In genomic region chr16:95970841-95971240, GRCm38 (mm10) we compare ENCODE assay signal across 26 mouse cellular contexts. TPM values are rescaled to one million over a fixed set of nuclear protein-coding genes. Genes with fewer than 3 reads are reported as not detected.
A peak's percentile ranks its signal among the peaks of the same experiment; 100 is the strongest.
DNase-seq lines count a peak whose midpoint lies in the region; ATAC-seq lines count a peak whose summit lies in the region.
"Had no signal": no experiment of that assay in that cellular context is flagged by ENCODE, and none has a peak within 500 bp of the region (broad histone marks: within the 10 kb centered on the region; RNA-seq: fewer than 3 reads in every experiment).

No protein-coding gene starts in this region.

- H3K4me2 ChIP-seq in forebrain, embryonic 14.5 days (ENCODE audit: low read length): no peak overlapping the region
- no peak overlapping the region for H3K4me2 ChIP-seq in forebrain, embryonic 15.5 days (replicated peaks)
- no peak overlapping the region for H3K4me2 ChIP-seq in midbrain, embryonic 15.5 days
- H3K4me2 ChIP-seq: forebrain, embryonic 13.5 days; heart, embryonic 12.5 days; heart, embryonic 15.5 days; hindbrain, embryonic 13.5 days had no signal

- no peaks in the 10 kb centered on the region for H3K4me1 ChIP-seq in forebrain, embryonic 14.5 days (ENCODE audit: control insufficient read depth, insufficient read depth, low read length)
- H3K4me1 ChIP-seq in forebrain, embryonic 15.5 days: no peaks in the 10 kb centered on the region
- H3K4me1 ChIP-seq in limb, embryonic 10.5 days: 0 out of 2 replicates have a peak, but pooled peaks cover 3% of the 10 kb centered on the region
- H3K4me1 ChIP-seq in midbrain, embryonic 15.5 days: no peaks in the 10 kb centered on the region
- H3K4me1 ChIP-seq: forebrain, embryonic 10.5 days; forebrain, embryonic 13.5 days; heart, embryonic 12.5 days; hindbrain, embryonic 10.5 days; hindbrain, embryonic 13.5 days had no signal

- H3K27ac ChIP-seq in forebrain, embryonic 14.5 days (ENCODE audit: low read depth, low read length): no peak overlapping the region
- H3K27ac ChIP-seq in forebrain, embryonic 15.5 days (replicated peaks): no peak overlapping the region
- H3K27ac ChIP-seq in limb, embryonic 10.5 days: 0 out of 2 replicates have a peak overlapping the region, but pooled peaks have one; percentile 19
- no peak overlapping the region for H3K27ac ChIP-seq in midbrain, embryonic 15.5 days
- H3K27ac ChIP-seq: forebrain, embryonic 10.5 days; forebrain, embryonic 13.5 days; heart, embryonic 15.5 days; hindbrain, embryonic 10.5 days; hindbrain, embryonic 13.5 days had no signal

- no peaks in the 10 kb centered on the region for H3K9me3 ChIP-seq in forebrain, embryonic 14.5 days (replicated peaks; ENCODE audit: control insufficient read depth, low read length)
- no peaks in the 10 kb centered on the region for H3K9me3 ChIP-seq in forebrain, embryonic 15.5 days
- H3K9me3 ChIP-seq in limb, embryonic 10.5 days (replicated peaks): no peaks in the 10 kb centered on the region
- no peaks in the 10 kb centered on the region for H3K9me3 ChIP-seq in midbrain, embryonic 15.5 days
- H3K9me3 ChIP-seq: forebrain, embryonic 10.5 days; forebrain, embryonic 13.5 days; heart, embryonic 12.5 days; heart, embryonic 15.5 days; hindbrain, embryonic 10.5 days; hindbrain, embryonic 13.5 days had no signal

- H3K9ac ChIP-seq in forebrain, embryonic 14.5 days (ENCODE audit: low read length): no peak overlapping the region
- no peak overlapping the region for H3K9ac ChIP-seq in forebrain, embryonic 15.5 days (replicated peaks)
- no peak overlapping the region for H3K9ac ChIP-seq in midbrain, embryonic 15.5 days
- H3K9ac ChIP-seq: forebrain, embryonic 13.5 days; heart, embryonic 12.5 days; heart, embryonic 15.5 days; hindbrain, embryonic 13.5 days had no signal

- no peak overlapping the region for H3K4me3 ChIP-seq in forebrain, embryonic 14.5 days (ENCODE audit: low read depth, low read length)
- H3K4me3 ChIP-seq in forebrain, embryonic 15.5 days: no peak overlapping the region
- no peak overlapping the region for H3K4me3 ChIP-seq in limb, embryonic 10.5 days
- no peak overlapping the region for H3K4me3 ChIP-seq in midbrain, embryonic 15.5 days
- H3K4me3 ChIP-seq: forebrain, embryonic 10.5 days; forebrain, embryonic 13.5 days; heart, embryonic 12.5 days; heart, embryonic 15.5 days; hindbrain, embryonic 10.5 days; hindbrain, embryonic 13.5 days had no signal

- peak; percentile 26 for DNase-seq in forebrain, embryonic 14.5 days (ENCODE audit: low spot score)
- DNase-seq in 3T3-L1 (ENCODE audit: low read depth, low spot score) (peak; percentile 28), NIH3T3 (ENCODE audit: low read depth) (peak; percentile 37)
- no peak for DNase-seq in limb, embryonic 10.5 days (ENCODE audit: low spot score)
- no peak for DNase-seq in ovary, postnatal 14 days (ENCODE audit: low spot score)
- DNase-seq: adrenal gland, postnatal 10 days; adrenal gland, postnatal 36 days; cerebellum, adult 11 months; cerebellum, adult 2 months; cerebellum, postnatal 10 days; cerebellum, postnatal 36 days; gastrocnemius, postnatal 25 days; heart, adult 18-20 months; heart, postnatal 10 days; heart, postnatal 36 days had no signal

- 88% methylated on average over 2 of the region's 2 CpGs for WGBS in forebrain, embryonic 14.5 days
- 87% methylated on average over 2 of the region's 2 CpGs for WGBS in forebrain, embryonic 15.5 days
- WGBS in limb, embryonic 10.5 days: 87% methylated on average over 2 of the region's 2 CpGs
- 84% methylated on average over 2 of the region's 2 CpGs for WGBS in midbrain, embryonic 15.5 days

- no peaks in the 10 kb centered on the region for H3K27me3 ChIP-seq in forebrain, embryonic 14.5 days (replicated peaks; ENCODE audit: control insufficient read depth, insufficient read depth, low read length)
- H3K27me3 ChIP-seq in forebrain, embryonic 15.5 days: no peaks in the 10 kb centered on the region
- no peaks in the 10 kb centered on the region for H3K27me3 ChIP-seq in limb, embryonic 10.5 days (ENCODE audit: low read depth, poor library complexity, severe bottlenecking)
- H3K27me3 ChIP-seq in midbrain, embryonic 15.5 days (replicated peaks): no peaks in the 10 kb centered on the region
- H3K27me3 ChIP-seq: forebrain, embryonic 13.5 days; heart, embryonic 15.5 days; hindbrain, embryonic 13.5 days; Patski had no signal

- ATAC-seq in forebrain, embryonic 14.5 days: no peak
- no peak for ATAC-seq in forebrain, embryonic 15.5 days (replicated peaks)
- no peak for ATAC-seq in midbrain, embryonic 15.5 days (replicated peaks)
- ATAC-seq: CD4-positive, CD25-positive, alpha-beta regulatory T cell, adult 4 months; forebrain, embryonic 13.5 days; hindbrain, embryonic 16.5 days; Patski had no signal

- no peaks in the 10 kb centered on the region for H3K36me3 ChIP-seq in forebrain, embryonic 14.5 days (ENCODE audit: control insufficient read depth, insufficient read depth, low read length)
- no peaks in the 10 kb centered on the region for H3K36me3 ChIP-seq in forebrain, embryonic 15.5 days
- no peaks in the 10 kb centered on the region for H3K36me3 ChIP-seq in limb, embryonic 10.5 days
- no peaks in the 10 kb centered on the region for H3K36me3 ChIP-seq in midbrain, embryonic 15.5 days (replicated peaks)
- H3K36me3 ChIP-seq: forebrain, embryonic 10.5 days; heart, embryonic 12.5 days; heart, embryonic 15.5 days; hindbrain, embryonic 10.5 days; hindbrain, embryonic 13.5 days had no signal

RNA-seq across cellular contexts. Expression of gene Psmg1, which starts 19.9 kb away (rescaled TPM):
- 63.0 and 64.2 TPM in 2 replicates for polyA plus RNA-seq in forebrain, embryonic 14.5 days (2014; fragmentation: Nextera tagmentation; extraction: Ambion mirVana)
- 71.5 and 72.4 TPM in 2 replicates for polyA plus RNA-seq in forebrain, embryonic 15.5 days (2015; fragmentation: Nextera tagmentation; extraction: Ambion mirVana)
- polyA plus RNA-seq in limb, embryonic 10.5 days (2016; fragmentation: Nextera tagmentation; extraction: Ambion mirVana): 139 and 149 TPM in 2 replicates
- 62.0 and 70.2 TPM in 2 replicates for polyA plus RNA-seq in midbrain, embryonic 15.5 days (2015; fragmentation: Nextera tagmentation; extraction: Ambion mirVana)

Comparison
In these comparisons a context has a peak if more than half of its experiments do, and no peak if none do; other contexts are left out.
1. DNase-seq: peak in forebrain, embryonic 14.5 days (single experiment), 3T3-L1 (single experiment) and NIH3T3 (single experiment); none in limb, embryonic 10.5 days (single experiment) and ovary, postnatal 14 days (single experiment).